Mouse (Mus musculus) hindbrain, embryonic 12.5 days (tissue): ENCODE measurements around the gene Epn3. TPM values are rescaled to one million over a fixed set of nuclear protein-coding genes. Genes with fewer than 3 reads are reported as not detected.

Experiments
- ATAC-seq: fragments of 200-750 bp; cut with Nextera tagmentation; 2 replicates; pipeline ENCODE4 v1.8.0; 2017; ENCODE audit warnings: moderate TSS enrichment; ENCODE audit not compliant: low FRiP score
- H3K27ac ChIP-seq: fragments of 300-500 bp; sonication (generic); 2 replicates; pipeline ENCODE4 v1.5.1; 2016; ENCODE audit warnings: mild to moderate bottlenecking
- H3K27me3 ChIP-seq: fragments of 300-500 bp; sonication (generic); 2 replicates; pipeline ENCODE4 v1.6.1; 2016; ENCODE audit warnings: mild to moderate bottlenecking
- H3K36me3 ChIP-seq: fragments of 300-500 bp; sonication (generic); 2 replicates; pipeline ENCODE4 v1.6.1; 2016; ENCODE audit warnings: mild to moderate bottlenecking
- H3K4me1 ChIP-seq: fragments of 300-500 bp; sonication (generic); 2 replicates; pipeline ENCODE4 v1.6.1; 2016
- H3K4me2 ChIP-seq: fragments of 300-500 bp; sonication (generic); replicated peaks from 2 replicates; pipeline ENCODE4 v1.6.1; 2016; ENCODE audit warnings: mild to moderate bottlenecking
- H3K4me3 ChIP-seq: fragments of 300-500 bp; sonication (generic); 2 replicates; pipeline ENCODE4 v1.5.1; 2016; ENCODE audit warnings: mild to moderate bottlenecking
- H3K9ac ChIP-seq: fragments of 300-500 bp; sonication (generic); 2 replicates; pipeline ENCODE4 v1.6.1; 2016; ENCODE audit warnings: mild to moderate bottlenecking, moderate library complexity
- H3K9me3 ChIP-seq: fragments of 300-500 bp; sonication (generic); replicated peaks from 2 replicates; pipeline ENCODE4 v1.6.1; 2016; ENCODE audit warnings: mild to moderate bottlenecking
- WGBS: fragments of 180-500 bp; shearing (Covaris S2); methylation state at CpG from one replicate; pipeline ENCODE4 v1.1.7; 2016; 5-methylcytosine and 5-hydroxymethylcytosine counted together
- polyA plus RNA-seq: library from polyadenylated mRNA; unstranded; fragments of >200 nt; fragmentation: Nextera tagmentation; extraction: Ambion mirVana; gene quantifications from 2 replicates; pipeline ENCODE4 v1.2.1, GENCODE M21; 2016

The Epn3 gene
- 1.7 and 2.5 TPM in 2 replicates for polyA plus RNA-seq

DNA sequence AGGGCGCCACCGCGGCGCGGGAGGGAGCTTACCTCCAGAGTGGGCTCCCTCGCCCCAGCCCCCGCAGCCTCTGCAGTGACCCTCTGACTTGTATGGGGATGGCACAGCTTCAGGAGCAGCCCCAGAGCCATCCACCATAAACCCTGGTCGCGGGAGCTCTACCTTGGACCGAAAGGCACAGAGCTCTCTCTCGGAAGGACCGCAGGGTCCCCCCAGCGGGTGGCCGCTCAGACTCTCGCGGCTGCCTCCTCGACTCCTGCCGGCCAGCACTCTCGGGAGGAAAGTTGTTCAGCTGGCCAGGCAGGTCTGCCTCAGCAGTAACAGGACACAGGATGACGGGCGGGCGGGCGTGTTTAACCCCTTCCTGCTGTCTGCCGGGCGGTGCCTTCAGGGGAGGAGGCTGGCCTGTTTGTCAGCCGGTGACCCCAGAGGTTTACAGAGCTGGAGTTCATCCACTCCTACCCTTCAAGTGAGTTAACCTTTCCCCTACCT lies at the start of gene Epn3:
Gene Epn3 (minus strand): TSS at position 314 of the 492 bp plus-strand sequence.
- Histone ChIP-seq H3K36me3 (no peaks in the 10 kb centered on the region), H3K4me2 (peak within 1 kb of the TSS; percentile 52), H3K27ac (no peak within 1 kb of the TSS; the same call in 1 of the 2 replicates), H3K9ac (peak within 1 kb of the TSS; percentile 44; the same call in 1 of the 2 replicates), H3K4me1 (peaks cover 26% of the 10 kb centered on the region), H3K27me3 (peaks cover 52% of the 10 kb centered on the region), H3K9me3 (no peaks in the 10 kb centered on the region), H3K4me3 (peak within 1 kb of the TSS; percentile 26)
- 0 out of 2 replicates have a peak, but pooled peaks have one; percentile 38 for ATAC-seq
- WGBS = 1% methylated on average over 26 of the region's 26 CpGs

DNA sequence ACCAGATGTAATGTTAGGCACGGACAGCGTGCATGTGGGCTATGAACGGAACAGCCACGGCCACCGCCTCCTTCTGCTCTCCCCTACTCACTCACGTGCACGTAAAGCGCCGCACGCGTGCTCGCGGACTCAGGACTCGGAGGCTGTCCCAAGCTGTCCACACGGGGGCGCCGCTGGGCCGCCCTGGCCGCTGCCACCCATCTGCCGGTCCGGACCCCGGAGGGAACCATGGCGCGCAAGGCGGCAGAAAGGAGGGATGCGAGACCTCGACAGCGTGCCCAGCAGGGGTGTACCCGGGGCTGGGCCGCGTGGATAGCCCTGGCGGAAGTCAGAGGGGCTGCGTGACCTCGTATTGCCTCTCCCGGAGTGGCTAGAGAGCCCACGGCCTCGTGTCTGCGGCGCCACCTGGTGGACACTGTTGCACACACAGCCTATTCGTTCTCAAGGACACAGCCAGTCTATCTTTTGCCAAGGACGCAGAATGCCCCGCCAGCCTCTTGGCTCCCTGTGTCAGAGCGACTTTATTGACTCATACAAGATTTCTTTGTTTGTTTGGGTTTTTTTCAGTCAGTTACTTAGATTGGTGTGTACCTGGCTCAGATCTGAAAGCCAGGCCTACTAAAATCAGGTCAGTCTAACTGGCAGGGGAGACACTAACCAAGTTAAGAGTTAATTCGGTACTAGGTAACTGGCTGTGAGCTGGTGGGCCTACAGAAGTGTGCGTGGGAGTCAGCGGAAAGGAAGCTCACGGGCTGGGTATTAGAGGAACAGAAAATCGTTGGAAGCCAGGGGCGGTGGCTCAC lies 49.3 kb upstream of the Epn3 start, which contains the start of gene Rsad1:
Gene Rsad1 (minus strand): TSS at position 368 of the 803 bp plus-strand sequence.
- 5% methylated on average over 49 of the region's 49 CpGs for WGBS

DNA sequence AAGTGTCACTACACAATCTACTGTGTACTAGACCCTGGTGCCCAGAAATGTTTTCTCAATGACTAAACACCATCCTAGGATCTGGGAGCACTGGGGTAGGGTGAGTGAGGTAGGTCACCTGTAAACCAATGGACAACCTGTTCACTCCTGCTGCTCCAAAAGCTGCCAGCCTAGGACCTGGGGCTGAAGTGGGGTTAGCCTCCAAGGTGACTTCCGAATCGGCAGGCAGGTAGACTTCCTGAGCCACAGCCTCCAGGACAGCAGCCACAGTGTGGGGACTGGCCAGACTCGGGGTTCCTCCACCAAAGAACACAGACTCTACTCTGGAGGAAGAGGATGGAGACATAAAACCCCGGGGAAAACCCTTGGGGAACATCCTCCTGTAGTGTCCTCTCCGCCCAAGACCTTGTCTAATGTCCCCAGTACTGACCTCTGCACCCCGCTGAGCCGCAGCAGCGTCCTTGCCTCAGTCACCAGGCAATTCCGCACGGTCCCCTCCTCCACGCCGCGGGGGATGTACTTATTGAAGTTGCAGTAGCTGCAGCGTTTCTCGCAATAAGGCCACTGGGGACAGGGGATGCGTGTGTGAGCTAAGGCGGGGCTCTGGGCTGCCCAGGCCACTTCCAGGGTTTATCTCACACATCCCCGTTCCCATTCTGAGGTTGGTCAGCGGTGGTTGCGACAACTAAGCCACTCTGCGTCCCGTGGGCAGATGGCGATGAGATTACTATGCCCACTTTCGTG lies 48.4 kb upstream of the Epn3 start:
- 10% methylated on average over 24 of the region's 24 CpGs for WGBS
- H3K27ac ChIP-seq = no peak overlapping the region
- peak overlapping the region; percentile 60 for H3K4me3 ChIP-seq
- H3K4me1 ChIP-seq = peaks cover 21% of the 10 kb centered on the region
- peak overlapping the region; percentile 72 for H3K9ac ChIP-seq
- peak; percentile 47 for ATAC-seq
- no peaks in the 10 kb centered on the region for H3K36me3 ChIP-seq
- no peaks in the 10 kb centered on the region for H3K9me3 ChIP-seq
- H3K27me3 ChIP-seq = no peaks in the 10 kb centered on the region
- peak overlapping the region; percentile 94 for H3K4me2 ChIP-seq

More for the DNA sequence above, 49.3 kb upstream of the Epn3 start, which contains the start of gene Rsad1:
- H3K4me1 ChIP-seq = peaks cover 21% of the 10 kb centered on the region
- ATAC-seq = peak; percentile 86
- no peaks in the 10 kb centered on the region for H3K36me3 ChIP-seq
- H3K27me3 ChIP-seq = no peaks in the 10 kb centered on the region
- peak within 1 kb of the TSS; percentile 72 for H3K9ac ChIP-seq
- H3K9me3 ChIP-seq = no peaks in the 10 kb centered on the region
- H3K4me2 ChIP-seq = peak within 1 kb of the TSS; percentile 94
- H3K27ac ChIP-seq = peak within 1 kb of the TSS; percentile 85
- H3K4me3 ChIP-seq = peak within 1 kb of the TSS; percentile 60

DNA sequence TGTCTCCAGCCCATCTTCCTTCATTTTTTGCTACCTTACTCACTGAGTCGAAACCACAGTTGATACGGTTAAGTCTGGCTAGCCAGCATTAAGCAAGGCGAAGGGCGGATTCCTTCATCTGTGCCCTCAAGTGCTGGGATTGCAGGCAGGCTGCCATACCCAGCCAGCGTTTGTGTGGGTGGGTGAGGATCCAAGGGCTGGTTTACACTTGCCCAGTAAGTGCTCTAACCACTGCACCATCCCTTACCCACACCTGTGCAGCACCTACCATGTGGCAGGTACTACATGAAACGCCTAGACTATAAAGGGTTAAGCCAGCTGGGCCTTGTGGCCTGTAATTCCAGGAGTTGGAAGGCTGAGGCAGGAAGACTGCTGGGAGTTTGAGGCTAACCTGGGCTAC lies 47.5 kb upstream of the Epn3 start:
- Histone ChIP-seq H3K4me2 (no peak overlapping the region), H3K4me1 (peaks cover 21% of the 10 kb centered on the region), H3K27ac (no peak overlapping the region), H3K9me3 (no peaks in the 10 kb centered on the region), H3K9ac (no peak overlapping the region), H3K36me3 (no peaks in the 10 kb centered on the region), H3K4me3 (no peak overlapping the region), H3K27me3 (no peaks in the 10 kb centered on the region)
- ATAC-seq = no peak
- 95% methylated on average over 6 of the region's 6 CpGs for WGBS

DNA sequence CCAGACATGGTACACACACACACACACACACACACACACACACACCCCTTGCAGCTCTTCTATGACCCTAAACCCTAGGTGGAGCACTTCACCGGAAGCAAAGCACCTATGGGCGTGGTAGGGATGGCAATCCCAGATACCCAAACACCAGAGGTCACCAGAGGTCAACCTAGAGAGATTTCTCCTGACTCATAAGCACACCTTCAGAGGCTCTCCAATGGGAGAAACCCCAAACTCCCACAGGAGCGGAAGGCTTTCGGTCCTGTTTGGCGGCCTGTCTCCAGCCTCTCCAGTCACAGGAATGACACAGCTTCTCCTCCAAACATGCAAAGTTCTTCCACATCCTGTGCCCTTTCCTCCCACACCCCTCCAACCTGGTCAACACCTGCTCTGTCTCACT lies 46.6 kb upstream of the Epn3 start:
- H3K36me3 ChIP-seq = no peaks in the 10 kb centered on the region
- WGBS = 97% methylated on average over 5 of the region's 5 CpGs
- ATAC-seq = no peak
- no peak overlapping the region for H3K9ac ChIP-seq
- no peak overlapping the region for H3K4me2 ChIP-seq
- H3K27ac ChIP-seq = no peak overlapping the region
- no peaks in the 10 kb centered on the region for H3K27me3 ChIP-seq
- no peaks in the 10 kb centered on the region for H3K9me3 ChIP-seq
- H3K4me1 ChIP-seq = peaks cover 21% of the 10 kb centered on the region
- H3K4me3 ChIP-seq = no peak overlapping the region

DNA sequence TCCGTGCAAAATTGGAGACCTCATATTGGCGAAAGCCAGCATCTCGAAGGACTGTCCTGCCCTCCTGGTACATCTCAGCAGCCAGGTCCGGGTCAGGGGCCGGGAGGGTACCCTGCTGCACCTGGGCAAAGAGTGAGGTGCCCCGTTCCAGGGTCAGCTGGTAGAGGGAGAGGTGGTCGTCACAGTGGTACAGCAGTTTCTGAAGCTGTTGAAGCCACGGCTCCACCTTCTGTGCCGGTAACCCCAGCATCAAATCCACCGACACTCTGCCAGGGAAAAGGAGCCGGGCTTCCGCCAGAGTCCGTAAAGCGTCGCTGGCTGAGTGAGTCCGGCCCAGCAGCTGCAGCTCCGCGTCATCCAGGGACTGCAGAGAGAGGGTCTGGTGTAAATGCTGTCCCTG lies 44.6 kb upstream of the Epn3 start:
- no peaks in the 10 kb centered on the region for H3K36me3 ChIP-seq
- peaks cover 19% of the 10 kb centered on the region for H3K4me1 ChIP-seq
- no peak for ATAC-seq
- no peak overlapping the region for H3K27ac ChIP-seq
- 46% methylated on average over 18 of the region's 18 CpGs for WGBS
- no peaks in the 10 kb centered on the region for H3K27me3 ChIP-seq
- H3K9me3 ChIP-seq = no peaks in the 10 kb centered on the region
- H3K4me3 ChIP-seq = no peak overlapping the region
- H3K9ac ChIP-seq = no peak overlapping the region; the same call in 1 of the 2 replicates
- peak overlapping the region; percentile 30 for H3K4me2 ChIP-seq

DNA sequence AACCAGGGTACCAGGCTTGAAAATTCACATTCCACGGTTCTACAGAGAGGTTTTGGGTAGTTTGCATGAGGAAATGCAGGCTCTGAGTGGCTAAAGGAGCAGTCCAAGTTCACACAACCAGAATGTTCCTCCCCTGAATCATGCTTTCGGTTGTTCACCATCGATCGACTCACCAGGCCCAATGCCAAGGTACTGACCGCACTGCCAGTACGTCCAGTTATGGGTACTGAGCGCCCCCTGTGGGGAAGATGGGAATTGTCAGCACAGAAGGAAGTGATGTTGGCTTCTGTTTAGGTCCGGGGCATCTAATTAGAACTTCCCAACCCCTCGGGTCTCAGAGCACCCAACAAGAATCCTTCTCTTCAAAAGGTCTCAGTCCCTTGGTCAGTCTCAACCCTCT lies 44.2 kb upstream of the Epn3 start:
- Histone ChIP-seq H3K9ac (no peak overlapping the region), H3K27me3 (no peaks in the 10 kb centered on the region), H3K36me3 (no peaks in the 10 kb centered on the region), H3K27ac (no peak overlapping the region), H3K4me3 (no peak overlapping the region), H3K4me2 (peak overlapping the region; percentile 30), H3K9me3 (no peaks in the 10 kb centered on the region), H3K4me1 (peaks cover 14% of the 10 kb centered on the region)
- 43% methylated on average over 9 of the region's 9 CpGs for WGBS
- ATAC-seq = no peak

DNA sequence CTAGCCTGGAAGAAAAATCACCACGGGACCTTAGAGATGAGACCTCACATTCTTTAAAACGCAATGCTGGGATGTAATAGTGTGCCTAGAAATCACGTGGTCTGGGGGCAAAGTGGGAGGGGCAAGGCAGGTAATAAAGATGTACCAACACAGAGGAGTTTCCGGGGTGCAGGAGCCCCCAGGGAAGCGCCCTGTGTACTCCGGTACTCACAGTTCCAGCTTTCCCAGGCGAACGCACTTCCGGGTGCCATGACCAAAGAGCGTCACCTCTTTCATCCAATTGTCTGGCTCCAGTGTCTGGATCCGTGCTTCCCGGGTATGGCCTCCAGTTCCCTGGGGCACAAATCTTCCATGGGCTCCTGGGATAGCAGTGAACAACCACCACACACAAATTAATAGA lies 43.6 kb upstream of the Epn3 start:
- Histone ChIP-seq H3K9me3 (no peaks in the 10 kb centered on the region), H3K4me1 (peaks cover 11% of the 10 kb centered on the region), H3K9ac (no peak overlapping the region), H3K27ac (no peak overlapping the region), H3K36me3 (no peaks in the 10 kb centered on the region), H3K4me2 (no peak overlapping the region), H3K27me3 (no peaks in the 10 kb centered on the region), H3K4me3 (no peak overlapping the region)
- ATAC-seq = no peak
- 87% methylated on average over 12 of the region's 12 CpGs for WGBS

DNA sequence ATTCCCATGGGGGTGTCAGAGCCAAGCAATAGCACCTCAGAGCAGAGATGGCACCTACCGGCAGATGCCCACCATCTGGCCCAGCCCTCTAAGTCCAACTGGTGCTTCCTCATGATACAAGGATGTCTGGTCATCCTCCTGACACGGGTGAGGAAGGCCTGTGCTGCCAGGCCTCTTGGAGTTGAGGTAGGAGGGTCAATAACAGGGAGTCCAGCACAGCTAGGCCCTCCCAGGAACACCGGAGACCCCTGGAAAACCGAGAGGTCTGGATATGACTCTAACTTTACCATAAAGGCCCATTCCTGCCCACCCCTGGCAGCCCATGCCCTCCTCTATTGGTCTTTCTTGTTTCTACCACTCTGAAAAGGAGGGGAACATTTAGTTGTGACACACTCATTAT lies 42.6 kb upstream of the Epn3 start:
- Histone ChIP-seq H3K4me1 (peaks cover 8% of the 10 kb centered on the region; the same call in 1 of the 2 replicates), H3K4me3 (no peak overlapping the region), H3K9me3 (no peaks in the 10 kb centered on the region), H3K27me3 (no peaks in the 10 kb centered on the region), H3K4me2 (no peak overlapping the region), H3K9ac (no peak overlapping the region), H3K27ac (no peak overlapping the region), H3K36me3 (no peaks in the 10 kb centered on the region)
- 88% methylated on average over 4 of the region's 4 CpGs for WGBS
- no peak for ATAC-seq

DNA sequence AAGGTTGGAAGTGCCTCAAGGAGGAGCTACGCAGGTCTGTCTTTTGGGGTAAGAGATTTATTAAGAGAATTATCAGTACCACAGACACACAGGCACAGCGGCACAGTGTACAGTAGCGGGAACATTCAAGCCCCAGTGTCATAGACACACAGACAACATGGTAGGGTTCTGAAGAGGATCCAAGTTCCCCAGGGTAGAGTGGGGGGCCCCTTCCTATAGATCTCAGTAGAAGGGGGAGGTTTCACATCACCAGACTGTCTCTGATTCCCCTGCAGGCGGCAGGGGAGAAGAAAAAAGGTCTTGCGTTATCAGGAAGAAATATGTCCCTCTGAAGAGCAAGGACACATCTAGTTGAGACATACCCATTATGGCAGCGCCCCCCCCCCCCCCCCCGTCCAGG lies 40.0 kb upstream of the Epn3 start:
- no peak overlapping the region for H3K4me2 ChIP-seq
- no peaks in the 10 kb centered on the region for H3K9me3 ChIP-seq
- H3K4me1 ChIP-seq = peaks cover 6% of the 10 kb centered on the region; the same call in 1 of the 2 replicates
- ATAC-seq = no peak
- H3K36me3 ChIP-seq = no peaks in the 10 kb centered on the region
- H3K9ac ChIP-seq = no peak overlapping the region
- WGBS = 81% methylated on average over 7 of the region's 7 CpGs
- no peaks in the 10 kb centered on the region for H3K27me3 ChIP-seq
- H3K4me3 ChIP-seq = no peak overlapping the region
- H3K27ac ChIP-seq = no peak overlapping the region

DNA sequence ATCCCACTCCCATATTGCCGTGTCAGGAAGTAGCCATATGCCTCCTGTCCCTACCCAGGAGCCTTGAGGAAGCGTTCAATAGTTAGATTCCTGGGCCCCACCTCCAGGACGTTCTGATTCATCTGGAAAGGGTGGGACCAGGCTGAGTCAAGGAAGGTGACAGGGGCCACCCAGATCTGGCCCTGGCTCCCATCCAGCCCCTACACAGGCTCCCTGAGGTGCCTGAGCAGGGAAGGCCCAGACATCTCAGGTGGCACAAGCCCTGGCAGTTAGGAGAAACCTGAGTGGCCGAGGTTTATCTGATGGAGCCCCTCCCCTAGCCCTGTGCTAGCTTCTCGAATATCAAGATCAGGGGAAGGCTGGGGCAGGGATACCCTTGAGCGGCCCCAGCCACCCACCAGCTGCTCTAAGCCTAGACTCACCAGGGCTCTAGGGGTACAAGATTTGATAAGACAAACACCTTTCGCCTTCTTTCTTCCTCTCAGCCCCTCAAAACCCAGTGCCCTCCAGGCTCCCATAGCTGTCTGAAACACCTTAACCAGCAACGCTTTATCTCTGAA lies 39.0 kb upstream of the Epn3 start:
- WGBS = 62% methylated on average over 8 of the region's 8 CpGs
- no peaks in the 10 kb centered on the region for H3K4me1 ChIP-seq
- ATAC-seq = no peak

DNA sequence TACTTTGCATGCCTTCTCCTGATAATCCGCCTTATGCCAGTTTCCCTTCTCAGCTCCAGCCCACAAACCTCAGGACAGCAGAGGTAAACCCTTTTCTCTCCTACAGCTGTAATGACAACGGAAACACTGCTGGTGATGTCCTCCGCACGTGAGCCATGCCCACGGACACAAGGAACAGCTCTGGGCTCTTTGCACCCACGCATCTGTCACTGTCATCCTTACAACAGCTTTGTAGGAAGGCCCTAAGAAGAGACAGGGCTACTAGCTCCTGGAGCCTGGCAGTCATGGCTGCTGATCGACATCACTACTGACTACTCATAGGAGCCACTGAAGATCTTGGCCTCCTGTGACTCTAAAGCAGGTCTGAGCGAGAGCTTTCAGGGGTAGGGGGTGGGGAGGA lies 33.4 kb upstream of the Epn3 start:
- H3K9me3 ChIP-seq = no peaks in the 10 kb centered on the region
- no peaks in the 10 kb centered on the region for H3K36me3 ChIP-seq
- H3K4me1 ChIP-seq = no peaks in the 10 kb centered on the region
- H3K9ac ChIP-seq = no peak overlapping the region
- no peak overlapping the region for H3K4me3 ChIP-seq
- H3K27ac ChIP-seq = no peak overlapping the region
- ATAC-seq = no peak
- no peaks in the 10 kb centered on the region for H3K27me3 ChIP-seq
- no peak overlapping the region for H3K4me2 ChIP-seq
- WGBS = 72% methylated on average over 8 of the region's 8 CpGs

More for the DNA sequence above, 39.0 kb upstream of the Epn3 start:
- Histone ChIP-seq H3K36me3 (no peaks in the 10 kb centered on the region), H3K27me3 (no peaks in the 10 kb centered on the region), H3K27ac (no peak overlapping the region), H3K4me2 (no peak overlapping the region), H3K4me3 (no peak overlapping the region), H3K9me3 (no peaks in the 10 kb centered on the region), H3K9ac (no peak overlapping the region)
